In the genomic region with DNA sequence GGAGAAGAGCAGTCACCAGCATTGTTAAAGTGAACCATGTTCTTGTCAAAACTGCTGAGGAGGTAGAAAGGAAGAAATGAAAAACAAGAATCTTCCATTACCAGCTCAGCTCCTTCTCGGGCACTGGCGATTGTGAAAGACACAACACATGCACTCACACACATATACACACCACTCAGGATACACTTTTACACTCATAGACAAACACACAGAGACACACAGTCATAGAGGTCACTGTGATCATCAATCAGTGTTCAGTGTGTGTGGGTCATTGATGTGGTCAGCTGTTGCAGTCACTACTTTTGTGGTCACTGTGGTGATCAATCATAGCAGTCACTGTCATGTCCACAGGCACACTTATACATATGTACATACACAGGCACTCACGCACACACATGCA, we compare ENCODE assay signal across 28 mouse cellular contexts. TPM values are rescaled to one million over a fixed set of nuclear protein-coding genes. Genes with fewer than 3 reads are reported as not detected.
DNase-seq lines count a peak whose midpoint lies in the region; ATAC-seq and TF ChIP-seq lines count a peak whose summit lies in the region.
"Had no signal": no experiment of that assay in that cellular context is flagged by ENCODE, and none has a peak within 500 bp of the region (broad histone marks: within the 10 kb centered on the region; RNA-seq: fewer than 3 reads in every experiment).

No protein-coding gene starts in this region.

- H3K9ac ChIP-seq in heart, adult 2 months (ENCODE audit: low read depth, low read length), result no peak overlapping the region
- H3K9ac ChIP-seq in kidney, embryonic 14.5 days (ENCODE audit: low read depth, low read length), result no peak overlapping the region
- H3K9ac ChIP-seq in midbrain, embryonic 13.5 days (replicated peaks), result no peak overlapping the region
- no peak overlapping the region for H3K9ac ChIP-seq in midbrain, postnatal 0 days (replicated peaks; ENCODE audit: low read length, poor library complexity, severe bottlenecking)
- no peak overlapping the region for H3K9ac ChIP-seq in neural tube, embryonic 14.5 days (replicated peaks; ENCODE audit: low read depth, low read length)
- H3K9ac ChIP-seq: forebrain, embryonic 15.5 days; hindbrain, embryonic 14.5 days had no signal

- TF ChIP-seq EP300 in heart, adult 2 months (IDR thresholded peaks at IDR 0.05; ENCODE audit: insufficient read depth, low read depth, low read length), result no peak

- WGBS in heart, adult 2 months, result 83% methylated on average over 3 of the region's 3 CpGs
- 76% methylated on average over 3 of the region's 3 CpGs for WGBS in kidney, embryonic 14.5 days
- 85% methylated on average over 3 of the region's 3 CpGs for WGBS in midbrain, embryonic 13.5 days
- 93% methylated on average over 3 of the region's 3 CpGs for WGBS in midbrain, postnatal 0 days
- 90% methylated on average over 3 of the region's 3 CpGs for WGBS in neural tube, embryonic 14.5 days

- no peaks in the 10 kb centered on the region for H3K79me2 ChIP-seq in heart, adult 2 months (replicated peaks; ENCODE audit: control insufficient read depth, insufficient read depth, low read length)

- peak; percentile 51 for DNase-seq in heart, adult 11 months
- DNase-seq in heart, adult 2 months, result no peak
- DNase-seq in kidney, adult 8-10 months, result no peak
- no peak for DNase-seq in midbrain, postnatal 0 days (ENCODE audit: low spot score)
- no peak for DNase-seq in neural tube, embryonic 10.5 days (ENCODE audit: extremely low spot score, low spot score)
- DNase-seq: cerebellum, adult 11 months; cerebellum, adult 9-11 months; gastrocnemius, postnatal 25 days had no signal

- H3K4me2 ChIP-seq in kidney, embryonic 14.5 days (replicated peaks; ENCODE audit: low read depth, low read length), result no peak overlapping the region
- no peak overlapping the region for H3K4me2 ChIP-seq in midbrain, embryonic 13.5 days (replicated peaks)
- H3K4me2 ChIP-seq in midbrain, postnatal 0 days (ENCODE audit: low read depth, low read length, poor library complexity, severe bottlenecking), result no peak overlapping the region
- H3K4me2 ChIP-seq in neural tube, embryonic 14.5 days (ENCODE audit: low read depth, low read length), result no peak overlapping the region
- H3K4me2 ChIP-seq: forebrain, embryonic 15.5 days; heart, embryonic 11.5 days; hindbrain, embryonic 14.5 days had no signal

- no peak overlapping the region for H3K27ac ChIP-seq in heart, adult 2 months
- H3K27ac ChIP-seq in kidney, embryonic 14.5 days (ENCODE audit: low read depth, low read length), result no peak overlapping the region
- no peak overlapping the region for H3K27ac ChIP-seq in midbrain, embryonic 13.5 days
- H3K27ac ChIP-seq in midbrain, postnatal 0 days (ENCODE audit: low read depth, low read length), result no peak overlapping the region
- H3K27ac ChIP-seq in neural tube, embryonic 14.5 days (ENCODE audit: low read depth, low read length), result no peak overlapping the region
- H3K27ac ChIP-seq: forebrain, embryonic 10.5 days; forebrain, embryonic 15.5 days; hindbrain, embryonic 14.5 days had no signal

- no peaks in the 10 kb centered on the region for H3K27me3 ChIP-seq in heart, adult 2 months (ENCODE audit: control insufficient read depth, insufficient read depth, low read length)
- no peaks in the 10 kb centered on the region for H3K27me3 ChIP-seq in kidney, embryonic 14.5 days (ENCODE audit: control insufficient read depth, insufficient read depth, low read length)
- H3K27me3 ChIP-seq in midbrain, embryonic 13.5 days, result no peaks in the 10 kb centered on the region
- H3K27me3 ChIP-seq in midbrain, postnatal 0 days (ENCODE audit: insufficient read depth, low read length), result no peaks in the 10 kb centered on the region
- no peaks in the 10 kb centered on the region for H3K27me3 ChIP-seq in neural tube, embryonic 14.5 days (ENCODE audit: control insufficient read depth, insufficient read depth, low read length)
- H3K27me3 ChIP-seq: forebrain, embryonic 15.5 days had no signal

- no peaks in the 10 kb centered on the region for H3K9me3 ChIP-seq in kidney, embryonic 14.5 days (ENCODE audit: control insufficient read depth, low read length)
- no peaks in the 10 kb centered on the region for H3K9me3 ChIP-seq in midbrain, embryonic 13.5 days
- no peaks in the 10 kb centered on the region for H3K9me3 ChIP-seq in midbrain, postnatal 0 days (ENCODE audit: low read length)
- H3K9me3 ChIP-seq in neural tube, embryonic 14.5 days (ENCODE audit: control insufficient read depth, low read length), result no peaks in the 10 kb centered on the region
- H3K9me3 ChIP-seq: forebrain, embryonic 10.5 days; forebrain, embryonic 15.5 days had no signal

- TF ChIP-seq POLR2A in heart, adult 2 months (IDR thresholded peaks at IDR 0.05; ENCODE audit: insufficient read depth, low read depth, low read length), result no peak

- peak; percentile 49; the same call in 1 of the 2 replicates for ATAC-seq in kidney, embryonic 14.5 days (ENCODE audit: low FRiP score, low TSS enrichment)
- 0 out of 2 replicates have a peak, but pooled peaks have one; percentile 37 for ATAC-seq in midbrain, embryonic 13.5 days
- no peak for ATAC-seq in midbrain, postnatal 0 days (ENCODE audit: low FRiP score)
- ATAC-seq in neural tube, embryonic 14.5 days (ENCODE audit: low read depth), result 0 out of 2 replicates have a peak, but pooled peaks have one; percentile 29
- ATAC-seq: forebrain, embryonic 15.5 days had no signal

- TF ChIP-seq CTCF in heart, adult 2 months (IDR thresholded peaks at IDR 0.05), result no peak
- no peak for TF ChIP-seq CTCF in midbrain, postnatal 0 days (IDR thresholded peaks at IDR 0.05)

- intact Hi-C loops in heart, adult 2 months (cut with DNase I), result loop anchor here (10.0 kb wide), 1 partner anchor 969 kb away; no protein-coding TSS in a partner anchor

- H3K4me3 ChIP-seq in heart, adult 2 months, result no peak overlapping the region
- no peak overlapping the region for H3K4me3 ChIP-seq in kidney, embryonic 14.5 days (ENCODE audit: low read length)
- H3K4me3 ChIP-seq in midbrain, embryonic 13.5 days (replicated peaks), result no peak overlapping the region
- H3K4me3 ChIP-seq in midbrain, postnatal 0 days (ENCODE audit: low read depth, low read length), result no peak overlapping the region
- no peak overlapping the region for H3K4me3 ChIP-seq in neural tube, embryonic 14.5 days (ENCODE audit: low read depth, low read length)
- H3K4me3 ChIP-seq: forebrain, embryonic 10.5 days; forebrain, embryonic 15.5 days had no signal

- H3K36me3 ChIP-seq in heart, adult 2 months (ENCODE audit: control insufficient read depth, insufficient read depth, low read length), result no peaks in the 10 kb centered on the region
- no peaks in the 10 kb centered on the region for H3K36me3 ChIP-seq in kidney, embryonic 14.5 days (ENCODE audit: control insufficient read depth, insufficient read depth, low read length)
- H3K36me3 ChIP-seq in midbrain, embryonic 13.5 days, result no peaks in the 10 kb centered on the region
- H3K36me3 ChIP-seq in midbrain, postnatal 0 days (ENCODE audit: insufficient read depth, low read length), result no peaks in the 10 kb centered on the region
- no peaks in the 10 kb centered on the region for H3K36me3 ChIP-seq in neural tube, embryonic 14.5 days (ENCODE audit: control insufficient read depth, insufficient read depth, low read length)
- H3K36me3 ChIP-seq: forebrain, embryonic 10.5 days; forebrain, embryonic 15.5 days had no signal

- H3K4me1 ChIP-seq in heart, adult 2 months (ENCODE audit: control insufficient read depth, insufficient read depth, low read length), result no peaks in the 10 kb centered on the region
- no peaks in the 10 kb centered on the region for H3K4me1 ChIP-seq in kidney, embryonic 14.5 days (ENCODE audit: control insufficient read depth, insufficient read depth, low read length)
- H3K4me1 ChIP-seq in midbrain, embryonic 13.5 days (replicated peaks), result no peaks in the 10 kb centered on the region
- no peaks in the 10 kb centered on the region for H3K4me1 ChIP-seq in midbrain, postnatal 0 days (ENCODE audit: insufficient read depth, low read length)
- no peaks in the 10 kb centered on the region for H3K4me1 ChIP-seq in neural tube, embryonic 14.5 days (ENCODE audit: control insufficient read depth, insufficient read depth, low read length)
- H3K4me1 ChIP-seq: forebrain, embryonic 15.5 days had no signal

RNA-seq across cellular contexts. Expression of a gene that starts 48.0 kb away (rescaled TPM):
- 1 to 10 TPM; 4.6 to 5.7 TPM for total RNA-seq in heart, adult 2 months (2021)
- polyA plus RNA-seq in heart, adult 2 months (2012; rRNA removed), result 9.6 and 14.6 TPM in 2 replicates
- 9.0 and 17.7 TPM in 2 replicates for polyA plus RNA-seq in kidney, embryonic 14.5 days (2014; fragmentation: Nextera tagmentation; extraction: Ambion mirVana)
- 6.6 and 7.3 TPM in 2 replicates for polyA plus RNA-seq in midbrain, embryonic 13.5 days (2015; fragmentation: Nextera tagmentation; extraction: Ambion mirVana)
- 13.2 and 15.2 TPM in 2 replicates for total RNA-seq in midbrain, postnatal 0 days (2014; rRNA removed)
- 13.0 and 13.1 TPM in 2 replicates for polyA plus RNA-seq in midbrain, postnatal 0 days (2015; fragmentation: Nextera tagmentation; extraction: Ambion mirVana)
- polyA plus RNA-seq in neural tube, embryonic 14.5 days (2014; fragmentation: Nextera tagmentation; extraction: Ambion mirVana), result 10.3 and 11.3 TPM in 2 replicates

RNA-seq across cellular contexts. Expression of a gene that starts 49.2 kb away (rescaled TPM):
- not detected for total RNA-seq in heart, adult 2 months (2021)
- 0.06 TPM in 1 of 2 replicates, not detected in the other for polyA plus RNA-seq in heart, adult 2 months (2012; rRNA removed)
- polyA plus RNA-seq in kidney, embryonic 14.5 days (2014; fragmentation: Nextera tagmentation; extraction: Ambion mirVana), result 0.13 and 0.28 TPM in 2 replicates
- 0.09 and 0.11 TPM in 2 replicates for polyA plus RNA-seq in midbrain, embryonic 13.5 days (2015; fragmentation: Nextera tagmentation; extraction: Ambion mirVana)
- 0.28 TPM in 1 of 2 replicates, not detected in the other for total RNA-seq in midbrain, postnatal 0 days (2014; rRNA removed)
- 0.17 and 0.19 TPM in 2 replicates for polyA plus RNA-seq in midbrain, postnatal 0 days (2015; fragmentation: Nextera tagmentation; extraction: Ambion mirVana)
- polyA plus RNA-seq in neural tube, embryonic 14.5 days (2014; fragmentation: Nextera tagmentation; extraction: Ambion mirVana), result 0.07 and 0.26 TPM in 2 replicates
- total RNA-seq: common myeloid progenitor, adult 5-6 weeks; gastrocnemius, postnatal 25 days; heart, adult 8-10 months; heart, postnatal 25 days; hematopoietic stem cell, adult 5-6 weeks; MEL had no signal
- polyA plus RNA-seq: C2C12; CD4-positive, CD25-positive, alpha-beta regulatory T cell, adult 4 months; forebrain, embryonic 10.5 days; gonadal fat pad, adult 2 months; heart, postnatal 0 days had no signal

RNA-seq across cellular contexts. Expression of a gene that starts 49.4 kb away (rescaled TPM):
- not detected for total RNA-seq in heart, adult 2 months (2021)
- polyA plus RNA-seq in heart, adult 2 months (2012; rRNA removed), result 0.06 TPM in 1 of 2 replicates, not detected in the other
- 0.66 and 0.96 TPM in 2 replicates for polyA plus RNA-seq in kidney, embryonic 14.5 days (2014; fragmentation: Nextera tagmentation; extraction: Ambion mirVana)
- polyA plus RNA-seq in midbrain, embryonic 13.5 days (2015; fragmentation: Nextera tagmentation; extraction: Ambion mirVana), result 0.11 TPM in 1 of 2 replicates, not detected in the other
- not detected in 2 replicates for total RNA-seq in midbrain, postnatal 0 days (2014; rRNA removed)
- not detected in 2 replicates for polyA plus RNA-seq in midbrain, postnatal 0 days (2015; fragmentation: Nextera tagmentation; extraction: Ambion mirVana)
- 0.17 TPM in 1 of 2 replicates, not detected in the other for polyA plus RNA-seq in neural tube, embryonic 14.5 days (2014; fragmentation: Nextera tagmentation; extraction: Ambion mirVana)
- total RNA-seq: common myeloid progenitor, adult 5-6 weeks; gastrocnemius, adult 8-10 months; gastrocnemius, postnatal 25 days; heart, adult 8-10 months; heart, postnatal 25 days; hematopoietic stem cell, adult 5-6 weeks; MEL had no signal
- polyA plus RNA-seq: adrenal gland, adult 2 months; C2C12; embryonic facial prominence, embryonic 14.5 days; forebrain, embryonic 15.5 days; heart, embryonic 14.5 days; heart, postnatal 0 days; hindbrain, embryonic 14.5 days had no signal
